Mouse (Mus musculus) midbrain, embryonic 13.5 days (tissue): ENCODE data around the gene Cacna2d4. TPM values are rescaled to one million over a fixed set of nuclear protein-coding genes. Genes with fewer than 3 reads are reported as not detected.
"Not testable (repeated sequence)": the region's sequence is repeated elsewhere in the genome, so short reads cannot be mapped to it uniquely, and the experiment has no call there.

Experiments used
- ATAC-seq: fragments of 200-750 bp; cut with Nextera tagmentation; 2 replicates; pipeline ENCODE4 v1.8.0; 2017; ENCODE audit warnings: mild to moderate bottlenecking, moderate TSS enrichment, moderate library complexity
- H3K27ac ChIP-seq: fragments of 300-500 bp; sonication (generic); 2 replicates; pipeline ENCODE4 v1.5.1; 2015; ENCODE audit warnings: inconsistent platforms, mild to moderate bottlenecking, moderate library complexity
- H3K27me3 ChIP-seq: fragments of 300-500 bp; sonication (generic); 2 replicates; pipeline ENCODE4 v1.6.1; 2015; ENCODE audit warnings: mild to moderate bottlenecking, inconsistent platforms
- H3K36me3 ChIP-seq: fragments of 300-500 bp; sonication (generic); 2 replicates; pipeline ENCODE4 v1.6.1; 2015; ENCODE audit warnings: mild to moderate bottlenecking, inconsistent platforms
- H3K4me1 ChIP-seq: fragments of 300-500 bp; sonication (generic); replicated peaks from 2 replicates; pipeline ENCODE4 v1.6.1; 2015; ENCODE audit warnings: inconsistent platforms
- H3K4me2 ChIP-seq: fragments of 300-500 bp; sonication (generic); replicated peaks from 2 replicates; pipeline ENCODE4 v1.6.1; 2015; ENCODE audit warnings: moderate library complexity, mild to moderate bottlenecking, inconsistent platforms
- H3K4me3 ChIP-seq: fragments of 300-500 bp; sonication (generic); replicated peaks from 2 replicates; pipeline ENCODE4 v1.5.1; 2015; ENCODE audit warnings: mild to moderate bottlenecking, inconsistent platforms
- H3K9ac ChIP-seq: fragments of 300-500 bp; sonication (generic); replicated peaks from 2 replicates; pipeline ENCODE4 v1.6.1; 2015; ENCODE audit warnings: mild to moderate bottlenecking, inconsistent platforms
- H3K9me3 ChIP-seq: fragments of 300-500 bp; sonication (generic); 2 replicates; pipeline ENCODE4 v1.6.1; 2016; ENCODE audit warnings: mild to moderate bottlenecking, inconsistent platforms
- WGBS: fragments of 180-500 bp; shearing (Covaris S2); methylation state at CpG from one replicate; pipeline ENCODE4 v1.1.7; 2015; 5-methylcytosine and 5-hydroxymethylcytosine counted together
- polyA plus RNA-seq: library from polyadenylated mRNA; unstranded; fragments of >200 nt; fragmentation: Nextera tagmentation; extraction: Ambion mirVana; gene quantifications from 2 replicates; pipeline ENCODE4 v1.2.1, GENCODE M21; 2015

Cacna2d4 gene
- polyA plus RNA-seq, 1 experiment from 2014 or later, result 0.43 TPM

GRCm38 (mm10) chr6:119201575-119201974 lies 34.8 kb upstream of the Cacna2d4 start:
- Histone ChIP-seq H3K4me3 (no peak overlapping the region), H3K9me3 (no peaks in the 10 kb centered on the region), H3K4me1 (peaks cover 33% of the 10 kb centered on the region), H3K27ac (no peak overlapping the region), H3K27me3 (no peaks in the 10 kb centered on the region), H3K9ac (no peak overlapping the region), H3K36me3 (peaks cover 30% of the 10 kb centered on the region), H3K4me2 (no peak overlapping the region)
- no peak for ATAC-seq
- WGBS, result 95% methylated on average over 4 of the region's 4 CpGs

- WGBS, result 94% methylated on average over 7 of the region's 7 CpGs
- no peaks in the 10 kb centered on the region for H3K27me3 ChIP-seq
- no peak overlapping the region for H3K9ac ChIP-seq
- H3K36me3 ChIP-seq, result peaks cover 30% of the 10 kb centered on the region
- H3K27ac ChIP-seq, result no peak overlapping the region
- no peaks in the 10 kb centered on the region for H3K9me3 ChIP-seq
- H3K4me3 ChIP-seq, result no peak overlapping the region
- peaks cover 15% of the 10 kb centered on the region for H3K4me1 ChIP-seq
- H3K4me2 ChIP-seq, result no peak overlapping the region
- no peak for ATAC-seq
Observed at GRCm38 (mm10) chr6:119204286-119204685, 32.0 kb upstream of the Cacna2d4 start.

GRCm38 (mm10) chr6:119204915-119205314 lies 31.4 kb upstream of the Cacna2d4 start:
- H3K36me3 ChIP-seq, result peaks cover 30% of the 10 kb centered on the region
- no peak overlapping the region for H3K27ac ChIP-seq
- H3K9me3 ChIP-seq, result no peaks in the 10 kb centered on the region
- H3K27me3 ChIP-seq, result no peaks in the 10 kb centered on the region
- H3K4me1 ChIP-seq, result peaks cover 9% of the 10 kb centered on the region
- ATAC-seq, result no peak
- no peak overlapping the region for H3K4me3 ChIP-seq
- H3K9ac ChIP-seq, result no peak overlapping the region
- 68% methylated on average over 3 of the region's 3 CpGs for WGBS
- H3K4me2 ChIP-seq, result no peak overlapping the region

GRCm38 (mm10) chr6:119206006-119206405 lies 30.3 kb upstream of the Cacna2d4 start:
- H3K9ac ChIP-seq, H3K27me3 ChIP-seq, H3K4me2 ChIP-seq, H3K27ac ChIP-seq, H3K4me3 ChIP-seq, H3K9me3 ChIP-seq, ATAC-seq, H3K4me1 ChIP-seq: not testable (repeated sequence)
- peaks cover 25% of the 10 kb centered on the region for H3K36me3 ChIP-seq
- 87% methylated on average over 7 of the region's 7 CpGs for WGBS

- Histone ChIP-seq H3K36me3 (peaks cover 48% of the 10 kb centered on the region), H3K27ac (no peak overlapping the region), H3K9ac (no peak overlapping the region), H3K4me2 (no peak overlapping the region), H3K9me3 (no peaks in the 10 kb centered on the region), H3K27me3 (no peaks in the 10 kb centered on the region), H3K4me3 (no peak overlapping the region), H3K4me1 (peaks cover 10% of the 10 kb centered on the region; the same call in 1 of the 2 replicates)
- 93% methylated on average over 5 of the region's 5 CpGs for WGBS
- no peak for ATAC-seq
Observed at GRCm38 (mm10) chr6:119213375-119213774, 23.0 kb upstream of the Cacna2d4 start.

- no peak for ATAC-seq
- Histone ChIP-seq H3K4me3 (no peak overlapping the region), H3K9ac (no peak overlapping the region), H3K4me2 (no peak overlapping the region), H3K36me3 (peaks cover 50% of the 10 kb centered on the region), H3K27me3 (no peaks in the 10 kb centered on the region), H3K9me3 (no peaks in the 10 kb centered on the region), H3K27ac (no peak overlapping the region), H3K4me1 (peaks cover 10% of the 10 kb centered on the region; the same call in 1 of the 2 replicates)
- 88% methylated on average over 6 of the region's 6 CpGs for WGBS
Observed at GRCm38 (mm10) chr6:119214190-119214589, 22.1 kb upstream of the Cacna2d4 start.

GRCm38 (mm10) chr6:119215040-119215613 lies 21.2 kb upstream of the Cacna2d4 start:
- H3K4me2 ChIP-seq, result no peak overlapping the region
- no peak overlapping the region for H3K27ac ChIP-seq
- 93% methylated on average over 10 of the region's 10 CpGs for WGBS
- peaks cover 10% of the 10 kb centered on the region; the same call in 1 of the 2 replicates for H3K4me1 ChIP-seq
- peaks cover 56% of the 10 kb centered on the region for H3K36me3 ChIP-seq
- no peak overlapping the region for H3K9ac ChIP-seq
- ATAC-seq, result no peak
- no peaks in the 10 kb centered on the region for H3K27me3 ChIP-seq
- H3K4me3 ChIP-seq, result no peak overlapping the region
- no peaks in the 10 kb centered on the region for H3K9me3 ChIP-seq

- Histone ChIP-seq H3K9ac (no peak overlapping the region), H3K9me3 (no peaks in the 10 kb centered on the region), H3K36me3 (peaks cover 68% of the 10 kb centered on the region), H3K4me1 (peaks cover 10% of the 10 kb centered on the region; the same call in 1 of the 2 replicates), H3K4me3 (no peak overlapping the region), H3K27ac (no peak overlapping the region), H3K4me2 (no peak overlapping the region), H3K27me3 (no peaks in the 10 kb centered on the region)
- no peak for ATAC-seq
- WGBS, result 84% methylated on average over 4 of the region's 4 CpGs
Observed at GRCm38 (mm10) chr6:119217661-119218060, 18.7 kb upstream of the Cacna2d4 start.

- Histone ChIP-seq H3K36me3 (peaks cover 61% of the 10 kb centered on the region), H3K9me3 (no peaks in the 10 kb centered on the region), H3K4me3 (no peak overlapping the region), H3K4me1 (peaks cover 10% of the 10 kb centered on the region; the same call in 1 of the 2 replicates), H3K4me2 (no peak overlapping the region), H3K9ac (no peak overlapping the region), H3K27me3 (no peaks in the 10 kb centered on the region), H3K27ac (no peak overlapping the region)
- no peak for ATAC-seq
- 90% methylated on average over 5 of the region's 5 CpGs for WGBS
Observed at GRCm38 (mm10) chr6:119218591-119218990, 17.7 kb upstream of the Cacna2d4 start.

GRCm38 (mm10) chr6:119219237-119219870 lies 17.0 kb upstream of the Cacna2d4 start:
- ATAC-seq, result no peak
- H3K9ac ChIP-seq, result no peak overlapping the region
- peaks cover 57% of the 10 kb centered on the region for H3K36me3 ChIP-seq
- 76% methylated on average over 15 of the region's 15 CpGs for WGBS
- H3K4me1 ChIP-seq, result peaks cover 14% of the 10 kb centered on the region
- H3K4me3 ChIP-seq, result no peak overlapping the region
- H3K9me3 ChIP-seq, result no peaks in the 10 kb centered on the region
- no peak overlapping the region for H3K27ac ChIP-seq
- no peaks in the 10 kb centered on the region for H3K27me3 ChIP-seq
- H3K4me2 ChIP-seq, result no peak overlapping the region

GRCm38 (mm10) chr6:119220297-119220696 lies 16.0 kb upstream of the Cacna2d4 start:
- peak; percentile 51; the same call in 1 of the 2 replicates for ATAC-seq
- Histone ChIP-seq H3K9ac (no peak overlapping the region), H3K36me3 (peaks cover 48% of the 10 kb centered on the region), H3K27ac (no peak overlapping the region), H3K4me2 (no peak overlapping the region), H3K9me3 (no peaks in the 10 kb centered on the region), H3K4me3 (no peak overlapping the region), H3K4me1 (peaks cover 23% of the 10 kb centered on the region), H3K27me3 (no peaks in the 10 kb centered on the region)
- 54% methylated on average over 10 of the region's 10 CpGs for WGBS

- Histone ChIP-seq H3K9ac (0 out of 2 replicates have a peak overlapping the region, but pooled peaks have one; percentile 29), H3K4me3 (no peak overlapping the region), H3K4me2 (0 out of 2 replicates have a peak overlapping the region, but pooled peaks have one; percentile 2), H3K27ac (peak overlapping the region; percentile 2; the same call in 1 of the 2 replicates), H3K9me3 (no peaks in the 10 kb centered on the region), H3K4me1 (peaks cover 15% of the 10 kb centered on the region), H3K27me3 (no peaks in the 10 kb centered on the region), H3K36me3 (peaks cover 21% of the 10 kb centered on the region)
- peak; percentile 61 for ATAC-seq
- 60% methylated on average over 13 of the region's 13 CpGs for WGBS
Observed at GRCm38 (mm10) chr6:119224451-119225195, 11.7 kb upstream of the Cacna2d4 start.
